Mouse (Mus musculus) gastrocnemius, adult 18-20 months (tissue): ENCODE measurements around the gene Asb1. TPM values are rescaled to one million over a fixed set of nuclear protein-coding genes. Genes with fewer than 3 reads are reported as not detected.

Source experiments
- DNase-seq: peaks from one replicate; pipeline ENCODE4 v3.0.0; 2021; ENCODE audit warnings: low spot score
- long read RNA-seq, 2 experiments: library from polyadenylated mRNA; stranded (forward); transcript quantifications; one replicate each; pipeline ENCODE4 v2.0.0; 2021
- total RNA-seq, 2 experiments: library from RNA; stranded (reverse); gene quantifications; 2 replicates each; pipeline ENCODE4 v1.2.3; 2021

Asb1 gene
- total RNA-seq: 10 to 100 TPM; 14.8 to 16.2 TPM
- long read RNA-seq, experiment 1, full-length matches to known transcripts: 21 of 28 reads
- long read RNA-seq, experiment 1, partial matches to known transcripts: 1 of 28 reads
- long read RNA-seq, experiment 1, other reads (novel, unspliced or antisense): 6 of 28 reads
- long read RNA-seq, experiment 2, full-length matches to known transcripts: 6 of 9 reads
- long read RNA-seq, experiment 2, partial matches to known transcripts: 1 of 9 reads
- long read RNA-seq, experiment 2, other reads (novel, unspliced or antisense): 2 of 9 reads

GRCm38 (mm10) chr1:91540271-91540826 lies at the start of gene Asb1:
TSS of gene Asb1 (plus strand) at chr1:91540544.
- DNase-seq: peak; percentile 95

GRCm38 (mm10) chr1:91492740-91493139 lies 47.6 kb upstream of the Asb1 start:
- DNase-seq: no peak

- DNase-seq: no peak
Measured at GRCm38 (mm10) chr1:91493938-91494337, 46.4 kb upstream of the Asb1 start.

- peak; percentile 90 for DNase-seq
Measured at GRCm38 (mm10) chr1:91494457-91495140, 45.7 kb upstream of the Asb1 start, which contains the start of gene Traf3ip1. TSS of gene Traf3ip1 (plus strand) at chr1:91494647.

GRCm38 (mm10) chr1:91495321-91495720 lies 45.0 kb upstream of the Asb1 start:
- DNase-seq: no peak

- DNase-seq: no peak
Measured at GRCm38 (mm10) chr1:91498579-91498978, 41.8 kb upstream of the Asb1 start.

GRCm38 (mm10) chr1:91504615-91505014 lies 35.7 kb upstream of the Asb1 start:
- no peak for DNase-seq

GRCm38 (mm10) chr1:91514916-91515315 lies 25.4 kb upstream of the Asb1 start:
- no peak for DNase-seq

- DNase-seq: no peak
Measured at GRCm38 (mm10) chr1:91515642-91516041, 24.7 kb upstream of the Asb1 start.

- DNase-seq: peak; percentile 54
Measured at GRCm38 (mm10) chr1:91523759-91524158, 16.6 kb upstream of the Asb1 start.

GRCm38 (mm10) chr1:91525838-91526237 lies 14.5 kb upstream of the Asb1 start:
- no peak for DNase-seq

GRCm38 (mm10) chr1:91530166-91530565 lies 10.2 kb upstream of the Asb1 start:
- no peak for DNase-seq

GRCm38 (mm10) chr1:91532243-91532642 lies 8.1 kb upstream of the Asb1 start:
- DNase-seq: no peak

GRCm38 (mm10) chr1:91532892-91533291 lies 7.5 kb upstream of the Asb1 start:
- DNase-seq: peak; percentile 34

GRCm38 (mm10) chr1:91533483-91533882 lies 6.9 kb upstream of the Asb1 start:
- no peak for DNase-seq

GRCm38 (mm10) chr1:91533961-91534723 lies 6.2 kb upstream of the Asb1 start:
- DNase-seq: no peak

GRCm38 (mm10) chr1:91537786-91538569 lies 2.4 kb upstream of the Asb1 start:
- no peak for DNase-seq

GRCm38 (mm10) chr1:91538570-91538929 lies 1.8 kb upstream of the Asb1 start:
- DNase-seq: no peak

- no peak for DNase-seq
Measured at GRCm38 (mm10) chr1:91539246-91539645, 1.1 kb upstream of the Asb1 start.

- peak; percentile 19 for DNase-seq
Measured at GRCm38 (mm10) chr1:91539704-91540270, 557 bp upstream of the Asb1 start.

GRCm38 (mm10) chr1:91541042-91541592 lies 773 bp downstream of the Asb1 start:
- no peak for DNase-seq
